ENCODE assay signal across 8 mouse cellular contexts in the genomic region with DNA sequence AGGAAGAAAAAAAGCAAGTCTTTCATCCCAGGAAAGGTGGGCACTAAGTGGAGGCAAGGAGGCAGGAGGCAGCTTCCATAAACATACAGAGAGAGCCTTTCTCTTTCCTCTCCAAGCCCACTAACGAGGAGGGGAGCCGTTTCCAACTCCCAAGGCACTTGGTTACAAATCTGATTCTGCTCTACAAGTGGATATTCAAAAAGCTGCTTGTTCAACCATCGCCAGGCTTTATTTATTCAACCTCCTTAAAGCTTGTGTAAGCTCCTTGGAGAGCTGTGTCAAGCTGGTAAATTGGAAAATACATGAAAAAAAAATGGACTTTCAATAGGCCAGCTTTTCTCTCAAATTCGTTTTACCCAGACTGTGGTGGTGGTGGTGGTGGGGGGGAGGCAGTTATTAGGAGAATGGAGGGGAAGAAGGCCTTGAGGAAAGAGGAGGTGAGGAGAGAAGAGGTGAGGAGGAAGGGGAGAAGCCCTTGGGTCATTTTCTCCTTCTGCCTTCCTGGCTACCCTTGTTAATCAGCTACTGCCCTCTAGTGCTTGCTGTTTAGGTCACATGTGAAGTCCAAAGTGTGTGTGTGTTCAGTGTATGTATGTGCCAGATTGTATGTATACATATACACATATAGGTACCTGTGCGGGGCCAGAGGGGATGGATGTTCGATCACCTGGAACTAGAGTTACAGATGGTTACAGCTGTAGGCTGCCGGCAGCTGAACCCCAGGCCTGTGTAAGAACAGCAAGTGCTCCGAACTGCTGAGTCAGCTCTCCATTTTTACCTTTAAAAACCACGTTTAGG. TPM values are rescaled to one million over a fixed set of nuclear protein-coding genes. Genes with fewer than 3 reads are reported as not detected.
DNase-seq lines count a peak whose midpoint lies in the region; ATAC-seq and TF ChIP-seq lines count a peak whose summit lies in the region.

No protein-coding gene starts in this region.

- H3K9me3 ChIP-seq in limb, embryonic 12.5 days, result no peaks in the 10 kb centered on the region

- WGBS in limb, embryonic 12.5 days, result 50% methylated on average over 9 of the region's 9 CpGs

- peak overlapping the region; percentile 74 for H3K27ac ChIP-seq in limb, embryonic 12.5 days

- H3K9ac ChIP-seq in limb, embryonic 12.5 days (replicated peaks), result no peak overlapping the region

- no peaks in the 10 kb centered on the region for H3K36me3 ChIP-seq in limb, embryonic 12.5 days
- H3K36me3 ChIP-seq in myocyte (ENCODE audit: control insufficient read depth, insufficient read depth), result no peaks in the 10 kb centered on the region

- H3K79me2 ChIP-seq in myocyte (ENCODE audit: control insufficient read depth, insufficient read depth), result no peaks in the 10 kb centered on the region

- peak; percentile 22 to 25 for DNase-seq in cerebellum, adult 18-20 months
- DNase-seq in cerebellum, adult 8-10 months, result no peak
- peak; percentile 81 for DNase-seq in 3T3-L1 (ENCODE audit: low read depth, low spot score)
- DNase-seq in c-Kit-positive CD71-positive TER-119-negative erythroid progenitor cells, embryonic 14.5 days (ENCODE audit: low read depth), result peak; percentile 21
- no peak for DNase-seq in spleen, adult 12 weeks (ENCODE audit: low spot score)

- TF ChIP-seq POLR2A in myocyte (IDR thresholded peaks at IDR 0.05; ENCODE audit: insufficient read length, low read depth), result no peak

- peak; percentile 65 to 71 for ATAC-seq in hematopoietic stem cell, adult 5-6 weeks (replicated peaks in 1 of 2; ENCODE audit: insufficient read depth in 1 of 2, low FRiP score in 2 of 2, low TSS enrichment in 1 of 2, low read depth in 1 of 2, poor library complexity in 2 of 2, severe bottlenecking in 2 of 2)
- peak; percentile 15; the same call in 1 of the 2 replicates for ATAC-seq in limb, embryonic 12.5 days (ENCODE audit: insufficient number of reproducible peaks, insufficient read depth, low FRiP score, low TSS enrichment, low read depth)

- peaks cover 28% of the 10 kb centered on the region for H3K4me1 ChIP-seq in limb, embryonic 12.5 days (replicated peaks)

- H3ac ChIP-seq in myocyte (ENCODE audit: control insufficient read depth, insufficient read length), result no peak overlapping the region

- no peaks in the 10 kb centered on the region for H3K27me3 ChIP-seq in limb, embryonic 12.5 days
- H3K27me3 ChIP-seq in myocyte (ENCODE audit: control insufficient read depth, insufficient read depth, insufficient read length), result no peaks in the 10 kb centered on the region

- no peak overlapping the region for H3K4me2 ChIP-seq in limb, embryonic 12.5 days
- peak overlapping the region; percentile 64 for H3K4me2 ChIP-seq in myocyte (ENCODE audit: low read depth)

- H3K4me3 ChIP-seq in limb, embryonic 12.5 days (replicated peaks), result no peak overlapping the region
- H3K4me3 ChIP-seq in myocyte, result no peak overlapping the region

TF ChIP-seq in myocyte, 11 proteins besides CTCF, POLR2A, EP300 and RAD21:
- TF ChIP-seq REST (IDR thresholded peaks at IDR 0.05; ENCODE audit: insufficient read depth, insufficient read length) (no peak), USF1 (IDR thresholded peaks at IDR 0.05; ENCODE audit: low read depth) (peak; percentile 67), MAX (IDR thresholded peaks at IDR 0.05; ENCODE audit: low read depth) (peak; percentile 39)

RNA-seq across cellular contexts. Expression of a gene that starts 25.1 kb away (rescaled TPM):
- 10.1 and 11.1 TPM in 2 replicates for total RNA-seq in hematopoietic stem cell, adult 5-6 weeks (2017)
- polyA plus RNA-seq in limb, embryonic 12.5 days (2016; fragmentation: Nextera tagmentation; extraction: Ambion mirVana), result 0.69 and 1.1 TPM in 2 replicates
- not detected for polyA plus RNA-seq in myocyte (2012; fragmentation: generic; extraction: Trizol)

RNA-seq across cellular contexts. Expression of a gene that starts 32.2 kb away (rescaled TPM):
- total RNA-seq in hematopoietic stem cell, adult 5-6 weeks (2017), result 7.8 and 8.5 TPM in 2 replicates
- polyA plus RNA-seq in limb, embryonic 12.5 days (2016; fragmentation: Nextera tagmentation; extraction: Ambion mirVana), result 19.5 and 22.4 TPM in 2 replicates
- 8.8 TPM for polyA plus RNA-seq in myocyte (2012; fragmentation: generic; extraction: Trizol)

RNA-seq across cellular contexts. Expression of a gene that starts 40.4 kb away (rescaled TPM):
- total RNA-seq in hematopoietic stem cell, adult 5-6 weeks (2017), result 72.1 and 75.6 TPM in 2 replicates
- polyA plus RNA-seq in limb, embryonic 12.5 days (2016; fragmentation: Nextera tagmentation; extraction: Ambion mirVana), result 40.8 and 41.7 TPM in 2 replicates
- polyA plus RNA-seq in myocyte (2012; fragmentation: generic; extraction: Trizol), result 8.4 TPM

Comparison
In these comparisons a context has a peak if more than half of its experiments do, and no peak if none do; other contexts are left out.
1. DNase-seq: peak in cerebellum, adult 18-20 months (2 of 2), 3T3-L1 (single experiment) and c-Kit-positive CD71-positive TER-119-negative erythroid progenitor cells, embryonic 14.5 days (single experiment); none in cerebellum, adult 8-10 months (single experiment) and spleen, adult 12 weeks (single experiment).